Mouse (Mus musculus) MN1 (cell line): ENCODE results near the gene Top3a.
A peak's percentile ranks its signal among the peaks of the same experiment; 100 is the strongest.

Experiments
- DNase-seq: peaks from one replicate; pipeline ENCODE4 v3.0.0-alpha.2; 2016; ENCODE audit warnings: low spot score

Gene Top3a

GRCm38 (mm10) chr11:60774841-60775240 is 2.3 kb downstream of the Top3a start:
- no peak for DNase-seq

GRCm38 (mm10) chr11:60774158-60774689 is 2.9 kb downstream of the Top3a start:
- DNase-seq: no peak

- DNase-seq: no peak
These were observed 5.0 kb downstream of the Top3a start for GRCm38 (mm10) chr11:60772161-60772560.

GRCm38 (mm10) chr11:60770776-60771175 is 6.4 kb downstream of the Top3a start:
- DNase-seq: no peak

DNA sequence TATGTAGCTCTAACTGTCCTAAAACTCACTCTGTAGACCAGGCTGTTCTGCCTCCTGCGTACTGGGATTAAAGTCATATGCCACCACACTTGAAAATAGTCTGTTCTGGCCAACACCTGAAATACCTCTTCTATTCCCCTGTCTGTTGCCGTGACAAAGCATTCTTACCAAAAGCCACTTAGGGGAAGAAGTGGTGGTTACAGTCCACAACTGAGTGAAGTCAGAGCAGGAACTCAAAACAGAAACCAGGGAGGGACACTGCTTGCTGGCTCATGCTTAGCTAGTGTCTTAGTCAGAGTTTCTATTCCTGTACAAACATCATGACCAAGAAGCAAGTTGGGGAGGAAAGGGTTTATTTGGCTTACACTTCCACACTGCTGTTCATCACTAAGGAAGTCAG is 7.8 kb downstream of the Top3a start:
- DNase-seq: no peak

DNA sequence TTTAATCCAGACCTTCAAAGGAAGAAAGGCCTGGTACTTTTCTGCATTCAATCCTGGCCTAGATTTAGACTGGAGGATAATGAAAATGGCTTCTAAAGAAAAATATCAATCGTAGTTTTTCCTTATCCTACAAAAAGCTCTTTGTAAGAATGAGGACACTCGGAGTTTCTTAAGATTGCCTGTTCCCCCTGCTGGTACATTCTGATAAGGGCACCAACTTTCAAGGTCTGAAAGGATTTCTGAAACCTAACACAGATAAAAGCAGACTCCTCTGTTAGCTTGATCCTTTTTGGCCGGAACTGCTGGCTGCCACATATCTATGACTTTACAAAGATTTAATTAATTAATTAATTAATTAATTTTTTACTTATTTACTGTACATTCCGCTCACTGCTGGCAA is 10.2 kb downstream of the Top3a start:
- no peak for DNase-seq

GRCm38 (mm10) chr11:60761681-60762080 is 15.5 kb downstream of the Top3a start:
- DNase-seq: no peak

- no peak for DNase-seq
These were observed 21.6 kb downstream of the Top3a start for GRCm38 (mm10) chr11:60755570-60755969.

- DNase-seq: no peak
These were observed 36.8 kb downstream of the Top3a start for GRCm38 (mm10) chr11:60740321-60740720.

GRCm38 (mm10) chr11:60737450-60737849 is 39.7 kb downstream of the Top3a start:
- DNase-seq: no peak

DNA sequence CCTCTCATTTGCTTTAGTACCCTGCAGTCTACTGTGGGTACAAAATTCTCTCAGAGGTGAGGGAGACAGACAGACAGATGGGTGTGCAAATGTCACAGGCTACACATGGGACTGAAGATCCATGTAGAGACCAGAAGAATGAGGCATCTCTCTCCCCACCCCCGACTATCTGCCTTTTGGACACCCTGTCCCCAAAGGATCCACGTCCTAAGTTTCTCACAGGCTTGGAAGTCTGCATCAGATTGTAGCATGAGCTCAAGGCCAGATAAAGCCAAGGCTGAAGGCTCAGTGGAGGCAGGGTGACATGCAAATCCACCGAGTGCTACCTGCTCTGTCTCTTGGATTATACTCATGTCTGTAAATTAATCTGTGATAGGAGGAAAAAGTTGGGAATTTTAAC is 40.7 kb downstream of the Top3a start:
- no peak for DNase-seq

DNA sequence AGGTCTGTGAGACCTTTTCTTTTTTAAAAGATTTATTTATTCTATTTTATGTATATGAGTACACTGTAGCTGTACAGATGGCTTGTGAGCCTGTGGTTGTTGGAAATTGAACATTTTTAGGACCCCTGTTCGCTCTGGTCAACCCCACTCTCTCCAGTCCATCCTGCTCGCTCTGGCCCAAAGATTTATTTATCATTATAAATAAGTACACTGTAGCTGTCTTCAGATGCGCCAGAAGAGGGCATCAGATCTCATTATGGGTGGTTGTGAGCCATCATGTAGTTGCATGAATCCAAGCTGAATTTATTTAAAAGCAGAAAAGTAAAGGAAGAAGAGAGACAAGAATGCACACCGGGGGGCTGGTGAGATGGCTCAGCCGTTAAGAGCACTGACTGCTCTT is 42.0 kb downstream of the Top3a start:
- DNase-seq: no peak

DNA sequence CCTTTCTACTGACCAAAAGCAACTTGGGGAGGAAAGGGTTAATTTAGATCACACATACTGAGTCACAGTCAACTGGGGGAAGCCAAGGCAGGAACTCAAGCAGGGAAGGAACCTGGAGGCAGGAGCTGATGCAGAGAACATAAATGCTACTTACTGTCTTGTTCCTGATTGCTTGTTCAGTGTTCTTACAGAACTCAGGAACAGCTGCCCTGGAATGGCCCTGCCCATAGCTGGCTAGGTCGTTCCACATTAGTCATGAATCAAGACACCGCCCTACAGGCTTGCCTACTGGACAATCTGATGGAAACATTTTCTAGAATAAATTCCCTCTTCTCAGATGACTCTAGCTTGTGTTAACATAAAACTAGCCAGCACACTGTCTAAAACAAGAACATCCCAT is 43.0 kb downstream of the Top3a start:
- no peak for DNase-seq

GRCm38 (mm10) chr11:60731251-60731650 is 45.9 kb downstream of the Top3a start:
- DNase-seq: no peak

DNA sequence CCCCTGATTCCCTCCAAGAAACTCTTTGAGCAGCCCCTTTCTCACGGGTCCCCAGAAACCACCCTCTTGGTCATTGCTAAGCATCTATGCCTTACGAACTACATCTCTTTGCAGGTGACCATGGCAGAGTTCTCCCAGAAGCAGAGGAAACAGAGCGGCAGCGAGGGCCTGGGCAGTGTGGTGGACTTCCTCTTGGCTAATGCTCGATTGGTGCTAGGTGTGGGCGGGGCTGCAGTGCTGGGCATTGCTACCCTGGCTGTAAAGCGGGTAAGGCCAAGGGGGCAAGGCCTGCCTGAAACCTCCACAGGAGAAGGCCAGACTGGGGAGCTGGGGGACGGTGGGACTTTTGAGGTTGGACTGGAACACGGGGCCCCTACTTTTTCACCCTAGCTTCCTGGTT is 47.0 kb downstream of the Top3a start:
- DNase-seq: no peak

- DNase-seq: no peak
These were observed 47.9 kb downstream of the Top3a start for GRCm38 (mm10) chr11:60729217-60729641.

DNA sequence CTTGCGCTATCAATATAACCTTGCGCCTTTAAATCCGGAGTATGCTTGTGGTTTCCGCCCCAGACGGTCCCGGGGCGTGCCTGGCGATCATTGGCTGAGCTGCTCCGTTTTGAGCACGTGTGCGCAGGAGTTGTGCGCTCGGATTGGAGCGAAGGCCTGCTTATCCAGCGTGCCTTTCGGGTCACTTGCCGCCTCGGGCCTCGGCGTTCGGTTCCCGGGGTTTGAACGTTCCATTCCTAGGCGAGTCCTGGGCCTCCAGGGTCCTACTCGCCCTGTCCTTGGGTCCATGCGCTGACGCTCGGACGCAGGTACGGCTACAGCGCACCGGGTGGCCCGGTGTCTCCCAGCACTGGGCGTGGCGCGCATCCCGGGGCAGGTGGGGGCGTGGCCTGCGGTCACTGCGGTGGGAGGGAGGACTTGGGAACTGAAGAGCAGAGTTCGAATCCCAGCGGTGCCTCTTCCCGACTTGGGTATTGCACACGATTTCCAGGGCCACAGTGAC is 48.9 kb downstream of the Top3a start, which contains the start of gene Mief2:
Gene Mief2 (plus strand): TSS at position 139 of the 502 bp plus-strand sequence.
- DNase-seq: peak; percentile 99

DNA sequence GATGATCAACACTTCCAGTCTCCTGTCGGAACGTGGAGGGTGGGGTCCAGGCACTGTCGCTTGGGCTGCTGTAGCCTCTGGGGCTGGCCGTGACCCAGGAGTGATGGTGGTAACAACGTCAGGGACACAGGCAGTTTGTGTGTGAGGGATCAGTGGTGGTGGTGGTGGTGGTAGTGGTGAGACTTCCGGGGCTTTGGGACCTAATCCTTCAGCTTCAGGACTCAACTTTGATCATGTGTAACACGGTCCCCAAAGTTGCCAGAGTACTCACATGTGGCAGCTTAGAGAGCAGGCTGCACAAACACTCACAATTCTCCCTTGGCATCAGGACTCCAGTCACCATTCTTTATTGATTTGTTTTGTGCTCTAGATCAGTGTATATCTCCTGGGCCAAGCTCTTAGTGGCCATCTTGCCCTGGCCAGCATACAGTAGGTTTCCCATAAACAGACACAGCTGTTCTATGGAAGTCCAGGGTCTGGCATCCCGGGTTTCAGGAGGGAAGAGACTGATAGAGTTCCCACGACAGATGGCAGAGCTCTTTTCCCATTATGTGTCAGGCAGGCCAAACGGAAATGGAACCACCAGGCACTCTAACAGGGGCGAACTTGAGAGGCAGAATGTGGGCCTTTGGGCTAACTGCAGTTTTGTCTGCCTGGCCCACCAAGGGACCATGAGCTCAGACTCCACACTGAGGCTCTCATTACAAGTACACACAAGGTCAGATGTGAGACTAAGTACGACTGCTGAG is 49.6 kb downstream of the Top3a start:
- no peak for DNase-seq

GRCm38 (mm10) chr11:60726601-60727391 is 50.4 kb downstream of the Top3a start, which contains the start of gene Flii:
Gene Flii (minus strand): TSS chr11:60727263.
- DNase-seq: peak; percentile 93

DNA sequence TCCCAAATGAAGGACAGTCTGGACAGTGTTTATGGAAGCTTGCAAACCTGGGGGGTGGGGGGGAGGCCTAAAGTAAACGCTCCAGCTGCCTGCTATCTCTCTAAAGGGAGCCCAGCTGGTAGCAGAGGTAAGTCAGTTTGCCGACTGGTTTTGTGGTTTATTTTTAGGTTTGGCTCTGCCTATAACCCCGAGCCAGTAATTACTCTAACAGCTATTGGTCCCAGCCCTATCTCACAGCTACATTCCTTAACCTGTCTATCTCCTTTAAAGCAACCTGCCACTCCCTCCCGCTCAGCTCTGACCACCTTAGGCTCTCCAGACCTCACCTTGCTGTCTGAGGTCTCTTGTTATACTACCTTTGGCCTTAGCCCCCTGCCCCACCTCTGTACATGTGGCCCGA is 57.9 kb downstream of the Top3a start:
- no peak for DNase-seq

GRCm38 (mm10) chr11:60715833-60716232 is 61.3 kb downstream of the Top3a start:
- no peak for DNase-seq

DNA sequence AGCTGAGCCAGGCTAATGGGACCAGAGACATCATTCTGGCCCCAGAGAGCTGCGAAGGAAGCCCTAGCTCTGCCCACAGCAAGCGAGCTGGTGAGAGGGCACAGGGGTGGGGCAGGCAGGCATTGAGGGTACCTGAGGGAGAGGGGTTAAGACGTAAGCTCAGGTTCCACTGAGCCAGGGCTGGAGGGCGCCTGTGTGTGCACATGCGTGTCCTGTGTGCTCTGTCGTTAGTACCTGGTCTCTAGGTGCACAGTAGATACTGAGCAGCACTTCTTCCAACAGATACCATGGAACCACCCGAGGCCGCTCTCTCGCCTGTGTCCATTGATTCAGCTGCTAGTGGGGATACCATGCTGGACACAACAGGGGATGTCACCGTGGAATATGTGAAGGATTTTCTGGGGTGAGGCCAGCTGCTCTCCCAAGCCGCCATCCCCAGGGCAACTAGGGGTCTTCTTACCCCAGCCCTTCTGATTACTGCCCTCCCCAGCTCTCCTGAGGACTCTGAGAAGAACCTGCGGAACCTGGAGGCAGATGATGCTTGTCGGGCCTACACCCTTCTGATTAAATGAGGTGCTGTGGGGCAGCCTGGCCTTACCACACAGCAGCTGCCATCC is 64.4 kb downstream of the Top3a start:
- DNase-seq: no peak
